Mouse (Mus musculus) midbrain, postnatal 0 days (tissue): ENCODE data around the gene Kcnj1. TPM values are rescaled to one million over a fixed set of nuclear protein-coding genes. Genes with fewer than 3 reads are reported as not detected.

Experiments
- ATAC-seq: fragments of 200-750 bp; cut with Nextera tagmentation; 2 replicates; pipeline ENCODE4 v1.8.0; 2017; ENCODE audit warnings: moderate number of reproducible peaks, mild to moderate bottlenecking, moderate TSS enrichment, moderate library complexity; ENCODE audit not compliant: low FRiP score
- DNase-seq: peaks from one replicate; pipeline ENCODE4 v3.0.0-alpha.2; 2015; ENCODE audit warnings: low spot score
- H3K27ac ChIP-seq: fragments of 300-500 bp; sonication (generic); 2 replicates; pipeline ENCODE4 v1.5.1; 2014; ENCODE audit warnings: low read depth, mild to moderate bottlenecking, low read length, mixed read lengths
- H3K27me3 ChIP-seq: fragments of 300-500 bp; sonication (generic); 2 replicates; pipeline ENCODE4 v1.6.1; 2014; ENCODE audit warnings: low read length, control low read depth, mixed read lengths; ENCODE audit not compliant: insufficient read depth
- H3K36me3 ChIP-seq: fragments of 300-500 bp; sonication (generic); 2 replicates; pipeline ENCODE4 v1.6.1; 2014; ENCODE audit warnings: low read length, control low read depth, mixed read lengths; ENCODE audit not compliant: insufficient read depth
- H3K4me1 ChIP-seq: fragments of 300-500 bp; sonication (generic); 2 replicates; pipeline ENCODE4 v1.6.1; 2014; ENCODE audit warnings: mild to moderate bottlenecking, control low read depth, antibody characterized with exemption, low read length, mixed read lengths; ENCODE audit not compliant: insufficient read depth
- H3K4me2 ChIP-seq: fragments of 300-500 bp; sonication (generic); 2 replicates; pipeline ENCODE4 v1.6.1; 2014; ENCODE audit warnings: low read depth, mild to moderate bottlenecking, low read length, mixed read lengths; ENCODE audit not compliant: poor library complexity, severe bottlenecking
- H3K4me3 ChIP-seq: fragments of 300-500 bp; sonication (generic); 2 replicates; pipeline ENCODE4 v1.5.1; 2014; ENCODE audit warnings: low read depth, mild to moderate bottlenecking, low read length, moderate library complexity
- H3K9ac ChIP-seq: fragments of 300-500 bp; sonication (generic); replicated peaks from 2 replicates; pipeline ENCODE4 v1.6.1; 2014; ENCODE audit warnings: mild to moderate bottlenecking, low read length, moderate library complexity, mixed read lengths; ENCODE audit not compliant: poor library complexity, severe bottlenecking
- H3K9me3 ChIP-seq: fragments of 300-500 bp; sonication (generic); 2 replicates; pipeline ENCODE4 v1.6.1; 2016; ENCODE audit warnings: low read length, control low read depth
- CTCF ChIP-seq: IDR thresholded peaks from 2 replicates; pipeline ENCODE4 v1.5.1; 2016; ENCODE audit warnings: antibody characterized with exemption, mild to moderate bottlenecking
- WGBS: fragments of 180-500 bp; shearing (Covaris S2); extraction: QIAGEN DNeasy Blood & Tissue Kit; methylation state at CpG from one replicate; pipeline ENCODE4 v1.1.7; 2014; 5-methylcytosine and 5-hydroxymethylcytosine counted together
- polyA plus RNA-seq: library from polyadenylated mRNA; unstranded; fragments of >200 nt; fragmentation: Nextera tagmentation; extraction: Ambion mirVana; gene quantifications from 2 replicates; pipeline ENCODE4 v1.2.1, GENCODE M21; 2015
- total RNA-seq: library from RNA; depleted of rRNA; stranded (reverse); fragments of >200 nt; gene quantifications from 2 replicates; pipeline ENCODE4 v1.2.3, GENCODE M21; 2014; rRNA removed

Kcnj1 gene
- not detected in 2 replicates for total RNA-seq
- polyA plus RNA-seq: not detected in 2 replicates

DNA sequence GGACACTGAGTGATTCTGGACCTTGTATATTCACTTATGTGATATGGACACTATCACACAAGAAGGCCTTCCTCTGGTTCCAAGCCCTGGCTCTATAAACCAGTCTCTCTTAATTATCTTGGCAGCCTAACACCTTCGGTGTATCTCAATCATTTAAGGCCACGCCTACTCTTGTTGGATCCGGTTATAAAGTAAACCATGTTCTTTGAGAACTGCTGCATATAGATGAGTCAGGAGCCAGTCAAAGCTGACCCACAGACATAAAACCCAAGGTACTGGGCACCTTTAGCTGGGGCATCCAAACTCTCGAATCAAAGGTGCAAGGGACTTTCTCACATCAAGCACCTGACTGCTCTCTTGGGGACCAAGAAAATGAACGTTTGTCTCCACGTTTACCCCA lies at the start of gene Kcnj1:
Gene Kcnj1, plus strand, starts transcription at position 292 of the 400 bp plus-strand sequence.
- ATAC-seq (no peak), DNase-seq (no peak)
- Histone ChIP-seq H3K9ac (no peak within 1 kb of the TSS), H3K27me3 (no peaks in the 10 kb centered on the region), H3K4me2 (no peak within 1 kb of the TSS), H3K36me3 (no peaks in the 10 kb centered on the region), H3K4me3 (no peak within 1 kb of the TSS), H3K9me3 (no peaks in the 10 kb centered on the region), H3K27ac (no peak within 1 kb of the TSS), H3K4me1 (no peaks in the 10 kb centered on the region; the same call in 1 of the 2 replicates)
- no peak for TF ChIP-seq CTCF
- 90% methylated on average over 6 of the region's 6 CpGs for WGBS

DNA sequence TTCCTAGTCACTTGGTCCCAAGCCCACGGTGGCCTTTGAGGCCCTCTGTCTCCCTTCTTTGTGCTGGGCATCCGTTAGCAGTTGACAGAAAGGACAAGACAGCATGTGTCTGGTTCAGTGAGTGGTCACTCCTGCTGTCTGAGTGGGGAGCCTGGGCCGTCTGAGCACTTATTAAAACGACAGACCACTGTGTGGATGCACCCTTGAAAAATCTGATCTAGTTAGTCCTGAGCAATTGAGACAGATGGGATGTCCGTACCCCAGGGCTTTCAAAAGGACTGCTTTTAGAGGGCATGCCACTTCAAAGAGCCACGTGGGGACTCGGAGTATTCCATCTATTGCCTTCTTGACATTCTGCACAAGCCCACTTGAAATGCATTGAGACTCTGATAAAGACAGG lies 48.7 kb upstream of the Kcnj1 start:
- no peak overlapping the region for H3K4me3 ChIP-seq
- 47% methylated on average over 7 of the region's 7 CpGs for WGBS
- no peaks in the 10 kb centered on the region for H3K27me3 ChIP-seq
- ATAC-seq (no peak), DNase-seq (no peak)
- TF ChIP-seq CTCF: no peak
- no peak overlapping the region for H3K9ac ChIP-seq
- H3K9me3 ChIP-seq: no peaks in the 10 kb centered on the region
- no peaks in the 10 kb centered on the region for H3K36me3 ChIP-seq
- H3K27ac ChIP-seq: no peak overlapping the region
- H3K4me2 ChIP-seq: no peak overlapping the region
- H3K4me1 ChIP-seq: no peaks in the 10 kb centered on the region

DNA sequence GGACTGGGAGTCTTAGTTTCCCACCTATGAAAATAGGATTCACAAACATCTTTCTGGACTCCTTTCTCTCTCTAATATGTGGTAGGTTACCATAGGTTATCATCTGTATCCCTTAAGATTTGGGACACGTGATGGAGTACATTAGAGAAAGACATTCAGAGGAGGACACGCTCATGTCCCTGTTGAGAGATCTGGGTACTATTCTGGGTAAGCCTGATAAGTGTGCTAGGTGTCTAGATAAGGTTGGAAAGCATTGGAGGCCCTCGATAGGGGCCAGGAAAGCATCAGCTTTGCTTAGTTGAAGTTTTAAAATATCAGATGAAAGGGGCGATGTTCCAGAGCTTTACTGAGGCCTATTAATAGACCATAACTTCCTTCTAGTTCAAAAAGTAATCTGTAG lies 43.5 kb upstream of the Kcnj1 start:
- ATAC-seq: no peak
- no peak overlapping the region for H3K27ac ChIP-seq
- DNase-seq: no peak
- H3K4me1 ChIP-seq: no peaks in the 10 kb centered on the region
- no peaks in the 10 kb centered on the region for H3K27me3 ChIP-seq
- H3K9me3 ChIP-seq: no peaks in the 10 kb centered on the region
- no peak for TF ChIP-seq CTCF
- H3K4me3 ChIP-seq: no peak overlapping the region
- 90% methylated on average over 4 of the region's 4 CpGs for WGBS
- no peaks in the 10 kb centered on the region for H3K36me3 ChIP-seq
- no peak overlapping the region for H3K9ac ChIP-seq
- no peak overlapping the region for H3K4me2 ChIP-seq

DNA sequence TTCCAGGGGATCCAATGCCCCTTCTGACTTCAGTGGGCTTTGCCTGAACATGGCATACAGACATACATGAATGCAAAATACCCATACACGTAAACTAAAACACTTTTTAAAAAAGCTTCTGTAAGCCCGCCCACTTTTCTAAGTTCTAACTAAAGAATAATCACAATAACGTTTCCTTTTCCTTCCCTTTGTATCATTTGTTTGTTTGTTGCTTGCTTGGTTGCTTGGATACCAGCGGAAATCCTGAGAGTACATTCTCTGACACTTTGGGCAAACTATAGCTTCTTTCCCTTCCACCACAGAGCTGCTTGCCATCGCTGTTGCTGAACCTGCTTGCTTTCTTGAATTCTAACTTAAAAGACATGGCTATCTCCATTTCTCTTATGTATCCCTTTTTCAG lies 41.1 kb upstream of the Kcnj1 start:
- Histone ChIP-seq H3K27ac (no peak overlapping the region), H3K36me3 (no peaks in the 10 kb centered on the region), H3K4me1 (no peaks in the 10 kb centered on the region), H3K9ac (no peak overlapping the region), H3K4me3 (no peak overlapping the region), H3K9me3 (no peaks in the 10 kb centered on the region), H3K27me3 (no peaks in the 10 kb centered on the region), H3K4me2 (no peak overlapping the region)
- ATAC-seq: no peak
- no peak for DNase-seq
- TF ChIP-seq CTCF: no peak
- 67% methylated on average over 5 of the region's 5 CpGs for WGBS

DNA sequence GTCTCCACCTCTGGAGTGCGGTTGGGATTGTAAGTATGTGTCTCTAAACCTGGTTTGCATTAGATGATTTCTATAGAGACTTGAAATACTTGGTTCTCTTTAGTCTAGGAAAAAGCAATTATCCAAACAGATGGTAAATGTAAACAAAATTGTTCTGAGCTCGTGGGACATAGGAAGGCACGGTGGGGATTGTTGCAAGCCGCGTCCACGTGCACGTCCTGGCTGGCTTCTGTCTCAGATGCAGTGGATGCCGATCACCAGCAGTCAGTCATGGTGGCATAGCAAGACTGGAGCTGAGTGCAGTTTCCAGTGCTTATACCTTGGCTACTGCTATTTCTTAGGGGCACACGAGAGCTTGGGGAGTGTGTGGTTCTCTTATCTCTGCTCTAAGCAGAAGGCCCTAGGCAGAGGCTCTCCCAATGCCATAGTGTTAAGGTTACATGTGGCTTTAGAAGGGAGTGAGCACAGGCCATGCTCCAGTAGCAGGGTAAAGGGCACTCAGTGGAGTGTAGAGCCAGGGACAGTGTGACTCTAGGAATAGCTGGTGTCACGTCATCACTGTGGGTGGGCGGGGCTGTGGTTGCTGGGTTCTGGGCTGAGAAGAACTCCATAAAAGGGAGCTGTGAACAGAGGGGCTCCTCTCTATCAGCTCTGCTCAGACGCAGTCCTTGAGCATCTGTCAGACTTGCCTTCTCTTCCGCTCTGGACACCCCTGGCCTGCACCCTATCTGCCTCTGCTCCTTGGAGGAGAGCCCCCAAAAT lies 36.7 kb upstream of the Kcnj1 start:
- WGBS: 86% methylated on average over 13 of the region's 13 CpGs
- H3K27ac ChIP-seq: no peak overlapping the region
- 0 out of 2 replicates have a peak, but pooled peaks cover 2% of the 10 kb centered on the region for H3K4me1 ChIP-seq
- H3K4me3 ChIP-seq: no peak overlapping the region
- DNase-seq (no peak), ATAC-seq (no peak)
- H3K4me2 ChIP-seq: no peak overlapping the region
- no peak for TF ChIP-seq CTCF
- no peaks in the 10 kb centered on the region for H3K27me3 ChIP-seq
- no peak overlapping the region for H3K9ac ChIP-seq
- H3K36me3 ChIP-seq: no peaks in the 10 kb centered on the region
- H3K9me3 ChIP-seq: no peaks in the 10 kb centered on the region

DNA sequence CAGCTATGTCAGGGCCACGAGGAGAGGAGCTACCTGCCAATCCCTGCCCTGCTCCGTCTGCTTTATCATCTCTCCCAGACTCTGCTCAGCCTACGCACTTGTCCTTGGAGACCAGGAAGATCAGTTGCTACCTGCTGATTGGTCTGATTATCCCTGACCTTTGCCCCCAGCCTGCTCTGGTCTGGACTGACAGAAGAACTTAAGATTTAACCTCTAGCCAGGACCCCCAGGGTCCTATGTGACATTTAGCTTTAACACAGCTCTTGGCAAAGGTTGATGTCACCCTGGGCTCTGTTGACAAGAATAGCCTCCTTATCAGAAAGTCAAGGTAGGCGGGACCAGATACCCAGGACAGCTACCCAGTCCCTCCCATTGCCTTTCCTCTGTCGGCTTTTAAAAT lies 31.5 kb upstream of the Kcnj1 start:
- H3K27ac ChIP-seq: no peak overlapping the region
- H3K27me3 ChIP-seq: 0 out of 2 replicates have a peak, but pooled peaks cover 10% of the 10 kb centered on the region
- peaks cover 9% of the 10 kb centered on the region; the same call in 1 of the 2 replicates for H3K4me1 ChIP-seq
- no peak for ATAC-seq
- DNase-seq: no peak
- no peaks in the 10 kb centered on the region for H3K36me3 ChIP-seq
- H3K4me3 ChIP-seq: no peak overlapping the region
- no peak overlapping the region for H3K4me2 ChIP-seq
- no peak overlapping the region for H3K9ac ChIP-seq
- WGBS: 64% methylated on average over 5 of the region's 5 CpGs
- no peaks in the 10 kb centered on the region for H3K9me3 ChIP-seq
- no peak for TF ChIP-seq CTCF
